Mouse (Mus musculus) adipocyte (in vitro differentiated cells): Measurements from ENCODE around the gene Chia1.
"Not testable (repeated sequence)": the region's sequence is repeated elsewhere in the genome, so short reads cannot be mapped to it uniquely, and the experiment has no call there.

Experiments used
- DNase-seq: peaks from one replicate; pipeline ENCODE4 v3.0.0-alpha.2; 2016; ENCODE audit warnings: low spot score

Chia1 gene

DNA sequence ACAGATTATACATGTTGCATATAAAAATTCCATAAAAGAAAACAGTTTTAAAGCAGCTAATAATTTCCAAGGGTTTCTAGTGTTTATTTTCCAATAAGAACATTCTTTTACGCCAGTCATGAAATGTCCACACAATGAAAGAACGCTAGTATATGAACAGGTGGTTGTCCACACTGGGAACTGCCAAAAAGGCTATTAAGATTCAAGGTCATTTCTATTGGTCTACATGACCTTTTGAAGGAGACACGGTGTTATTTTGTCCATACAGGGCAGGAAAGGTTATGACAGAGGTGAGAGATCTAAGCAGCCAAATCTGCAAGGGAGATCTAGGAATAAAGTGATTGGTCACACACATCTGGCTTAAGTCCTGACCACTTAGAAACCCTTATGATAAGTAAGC is at the start of gene Chia1:
TSS of gene Chia1 (plus strand) at position 301 of the 400 bp plus-strand sequence.
- no peak for DNase-seq

GRCm38 (mm10) chr3:106067707-106068106 is 45.3 kb upstream of the Chia1 start:
- DNase-seq, result not testable (repeated sequence)

- DNase-seq, result no peak
Measured at GRCm38 (mm10) chr3:106070994-106071393, 42.0 kb upstream of the Chia1 start.

DNA sequence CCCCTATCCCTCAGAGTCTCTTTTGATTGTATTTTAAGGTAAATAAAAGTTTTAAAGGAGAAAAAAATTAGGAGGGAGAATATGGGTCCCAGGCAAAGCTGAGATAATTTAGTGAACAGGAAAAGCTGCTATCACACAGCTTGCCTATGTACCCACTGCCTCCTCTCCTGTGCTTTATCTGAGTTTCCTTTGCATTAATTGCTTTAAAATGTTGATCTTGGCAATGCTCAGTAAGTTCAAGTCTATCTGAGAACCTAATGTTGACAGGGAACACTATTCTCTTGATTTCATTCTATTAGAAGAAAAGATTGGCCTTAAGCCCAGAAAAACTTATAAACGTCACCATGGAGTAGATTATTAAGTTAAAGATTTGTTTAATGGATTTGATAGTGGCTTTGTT is 38.2 kb upstream of the Chia1 start:
- no peak for DNase-seq

DNA sequence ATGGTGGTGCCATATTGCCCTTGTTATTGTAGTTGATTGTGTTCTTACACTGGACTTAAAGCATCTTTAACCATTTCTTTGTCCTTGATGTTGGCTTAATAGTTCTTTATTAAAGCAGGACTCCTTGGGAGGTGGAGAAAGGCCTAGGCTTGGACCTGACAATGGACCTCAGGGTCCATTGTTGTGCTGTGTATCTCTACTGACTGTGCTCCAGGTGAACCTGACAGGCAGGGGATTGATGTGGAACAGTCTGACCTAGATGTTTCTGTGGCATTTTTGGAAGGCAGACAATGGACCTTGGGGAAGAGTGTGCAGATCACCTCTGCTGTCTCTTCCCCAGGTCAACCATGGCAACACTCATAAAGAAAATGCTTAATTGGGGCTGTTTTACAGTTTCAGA is 14.0 kb downstream of the Chia1 start:
- DNase-seq, result no peak

DNA sequence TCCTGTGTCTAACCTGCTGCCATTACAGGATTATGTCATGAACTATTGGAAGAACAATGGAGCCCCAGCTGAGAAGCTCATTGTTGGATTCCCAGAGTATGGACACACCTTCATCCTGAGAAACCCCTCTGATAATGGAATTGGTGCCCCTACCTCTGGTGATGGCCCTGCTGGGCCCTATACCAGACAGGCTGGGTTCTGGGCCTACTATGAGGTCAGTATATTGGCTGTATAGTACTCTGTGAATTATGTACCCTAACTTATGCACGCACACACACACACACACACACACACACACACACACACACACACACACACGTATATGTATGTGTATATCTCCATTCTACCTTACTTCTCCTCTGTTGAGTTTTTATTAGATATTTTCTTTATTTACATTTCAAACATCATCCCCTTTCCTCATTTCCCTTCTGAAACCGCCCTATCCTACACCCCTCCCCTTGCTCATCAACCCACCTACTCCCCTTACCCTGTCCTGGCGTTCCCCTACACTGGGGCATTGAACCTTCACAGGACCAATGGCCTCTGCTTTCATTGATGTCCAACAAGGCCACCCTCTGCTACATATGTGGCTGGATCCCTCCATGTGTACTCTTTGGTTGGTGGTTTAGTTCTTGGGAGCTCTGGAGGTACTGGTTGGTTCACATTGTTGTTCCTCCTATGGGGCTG is 15.9 kb downstream of the Chia1 start:
- no peak for DNase-seq

DNA sequence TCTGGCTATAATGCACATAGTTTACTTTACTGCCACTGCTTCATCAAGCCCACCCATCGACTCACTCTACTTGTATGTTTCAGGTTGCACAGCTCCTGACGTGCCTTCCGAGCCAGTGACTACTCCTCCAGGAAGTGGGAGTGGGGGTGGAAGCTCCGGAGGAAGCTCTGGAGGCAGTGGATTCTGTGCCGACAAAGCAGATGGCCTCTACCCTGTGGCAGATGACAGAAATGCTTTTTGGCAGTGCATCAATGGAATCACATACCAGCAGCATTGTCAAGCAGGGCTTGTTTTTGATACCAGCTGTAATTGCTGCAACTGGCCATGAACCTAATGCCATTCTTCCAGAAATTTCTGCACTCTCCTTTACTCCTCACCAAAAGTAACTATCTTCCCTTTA is 18.7 kb downstream of the Chia1 start:
- DNase-seq, result no peak

- no peak for DNase-seq
Measured at GRCm38 (mm10) chr3:106144081-106144480, 31.1 kb downstream of the Chia1 start.

- no peak for DNase-seq
Measured at GRCm38 (mm10) chr3:106154413-106154812, 41.4 kb downstream of the Chia1 start.

- DNase-seq, result no peak
Measured at GRCm38 (mm10) chr3:106167464-106167863, 54.4 kb downstream of the Chia1 start, which contains the start of gene Chil3. TSS of gene Chil3 (minus strand) at chr3:106167564.

DNA sequence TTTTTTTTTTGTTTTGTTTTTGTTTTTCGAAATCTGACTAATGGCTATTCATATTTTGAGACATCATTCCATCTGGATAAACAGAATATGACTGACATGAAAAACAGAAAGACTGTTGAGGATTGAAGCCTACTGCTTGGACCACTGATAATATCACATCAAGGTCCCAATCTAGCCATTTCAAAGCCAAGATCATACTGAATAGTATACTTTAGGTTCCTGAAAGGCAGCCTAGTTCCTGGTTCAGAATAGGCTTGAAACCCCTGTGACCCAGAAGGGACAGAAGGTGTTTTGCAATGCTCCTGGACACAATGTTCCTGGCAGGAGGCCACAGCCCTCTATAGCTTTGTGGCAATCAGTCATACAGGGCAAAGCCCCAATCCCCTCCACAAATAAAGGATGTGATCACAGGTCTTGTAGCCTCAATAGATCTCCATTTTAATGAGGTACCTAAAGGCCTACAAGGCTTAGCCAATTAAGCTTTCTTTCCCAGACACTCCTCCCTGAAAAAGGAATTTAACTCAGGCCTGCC is 57.6 kb downstream of the Chia1 start:
- peak; percentile 34 for DNase-seq

DNA sequence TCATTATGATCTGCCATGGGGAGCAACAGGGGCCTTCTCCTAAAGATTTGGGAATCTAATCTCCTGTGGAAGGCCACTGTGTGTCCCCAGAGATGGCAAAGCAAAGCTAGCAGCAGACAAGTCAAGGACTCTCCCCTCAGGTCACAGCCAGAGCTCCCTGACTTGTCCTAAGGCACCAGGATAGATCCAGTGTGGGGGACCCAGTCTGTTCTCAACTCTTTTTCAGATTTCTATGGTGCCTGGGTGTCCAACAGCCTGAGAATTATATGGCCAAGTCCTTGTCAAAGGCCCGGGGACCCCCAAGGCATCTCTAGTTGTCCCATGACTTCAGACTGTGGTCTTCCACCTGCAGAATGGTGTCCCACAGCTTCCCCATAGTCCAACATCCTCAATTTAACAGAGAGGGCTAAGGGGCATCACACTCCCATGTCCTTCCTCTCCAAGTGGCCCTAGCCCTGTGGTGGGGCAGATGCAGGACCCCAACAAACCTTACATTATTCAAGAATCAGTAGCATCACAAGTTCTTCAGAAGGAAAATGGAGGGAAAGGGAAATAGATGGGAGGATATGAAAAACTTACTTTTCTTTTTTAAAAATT is 58.2 kb downstream of the Chia1 start:
- no peak for DNase-seq

GRCm38 (mm10) chr3:106172506-106172905 is 59.5 kb downstream of the Chia1 start:
- peak; percentile 45 for DNase-seq

- not testable (repeated sequence) for DNase-seq
Measured at GRCm38 (mm10) chr3:106174971-106175370, 61.9 kb downstream of the Chia1 start.

- DNase-seq, result no peak
Measured at GRCm38 (mm10) chr3:106177509-106178189, 64.6 kb downstream of the Chia1 start.
